Mouse (Mus musculus) adrenal gland, adult 2 months (tissue): ENCODE measurements around the gene Adamts16. TPM values are rescaled to one million over a fixed set of nuclear protein-coding genes. Genes with fewer than 3 reads are reported as not detected.

Experiments used
- DNase-seq: peaks from one replicate; pipeline ENCODE4 v3.0.0; 2021
- polyA plus RNA-seq: library from polyadenylated mRNA; depleted of rRNA; stranded (reverse); fragments of >200 nt; gene quantifications from 2 replicates; pipeline ENCODE4 v1.2.3, GENCODE M21; 2012; rRNA removed
- total RNA-seq, 2 experiments: library from RNA; stranded (reverse); gene quantifications; 2 replicates each; pipeline ENCODE4 v1.2.3; 2021

Adamts16 gene
- total and polyA plus RNA-seq, 3 experiments, result 0.17 to 0.46 (median 0.29) TPM

GRCm38 (mm10) chr13:70713331-70713730, 128.3 kb downstream of the Adamts16 start:
- no peak for DNase-seq

GRCm38 (mm10) chr13:70707158-70707854, 134.3 kb downstream of the Adamts16 start:
- DNase-seq, result no peak

DNA sequence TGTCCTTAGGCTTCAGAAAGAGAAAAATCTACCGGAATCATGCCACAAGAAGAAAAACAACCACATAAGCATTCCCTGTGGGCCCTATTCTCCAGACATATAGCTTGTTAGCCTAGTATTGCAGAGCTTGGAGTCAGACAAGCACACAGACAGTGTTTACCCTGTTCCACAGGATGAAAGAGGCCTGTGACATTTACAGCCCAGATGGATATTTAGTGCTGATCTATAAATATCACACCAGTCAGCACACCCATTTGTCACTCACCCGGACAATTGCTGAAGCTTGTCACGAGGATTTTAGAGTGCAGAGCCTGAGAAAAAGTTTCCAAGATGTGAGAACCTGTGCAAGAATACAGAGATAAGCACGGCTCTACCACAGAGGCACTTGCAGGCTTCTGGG, 138.7 kb downstream of the Adamts16 start:
- DNase-seq, result no peak

- DNase-seq, result no peak
Measured at GRCm38 (mm10) chr13:70698812-70699387, 142.7 kb downstream of the Adamts16 start.

DNA sequence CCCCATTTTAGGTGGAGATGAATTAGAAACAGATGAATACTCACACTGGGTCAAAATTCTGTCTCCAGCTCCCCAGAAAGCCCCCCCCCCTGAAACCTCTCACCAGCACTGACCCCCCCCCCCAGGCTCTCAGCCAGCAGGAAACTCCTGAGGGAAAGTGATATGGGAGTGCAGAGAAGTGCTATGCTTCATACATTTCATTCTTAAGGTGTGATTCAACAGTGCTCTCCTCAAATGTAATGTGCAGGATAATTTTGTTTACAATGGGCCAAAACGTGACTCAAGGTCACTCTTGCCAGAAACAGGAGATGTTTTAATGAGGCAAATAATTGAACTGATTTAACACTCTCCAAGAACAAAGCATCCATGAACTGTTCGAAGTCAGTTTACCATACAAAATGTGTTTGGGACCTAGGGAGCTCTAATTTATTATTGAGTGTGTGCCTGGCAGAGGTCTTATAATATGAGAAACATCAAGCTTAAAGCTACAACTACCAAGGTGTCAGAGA, 152.1 kb downstream of the Adamts16 start:
- DNase-seq, result no peak

GRCm38 (mm10) chr13:70685825-70686224, 155.8 kb downstream of the Adamts16 start:
- DNase-seq, result no peak

DNA sequence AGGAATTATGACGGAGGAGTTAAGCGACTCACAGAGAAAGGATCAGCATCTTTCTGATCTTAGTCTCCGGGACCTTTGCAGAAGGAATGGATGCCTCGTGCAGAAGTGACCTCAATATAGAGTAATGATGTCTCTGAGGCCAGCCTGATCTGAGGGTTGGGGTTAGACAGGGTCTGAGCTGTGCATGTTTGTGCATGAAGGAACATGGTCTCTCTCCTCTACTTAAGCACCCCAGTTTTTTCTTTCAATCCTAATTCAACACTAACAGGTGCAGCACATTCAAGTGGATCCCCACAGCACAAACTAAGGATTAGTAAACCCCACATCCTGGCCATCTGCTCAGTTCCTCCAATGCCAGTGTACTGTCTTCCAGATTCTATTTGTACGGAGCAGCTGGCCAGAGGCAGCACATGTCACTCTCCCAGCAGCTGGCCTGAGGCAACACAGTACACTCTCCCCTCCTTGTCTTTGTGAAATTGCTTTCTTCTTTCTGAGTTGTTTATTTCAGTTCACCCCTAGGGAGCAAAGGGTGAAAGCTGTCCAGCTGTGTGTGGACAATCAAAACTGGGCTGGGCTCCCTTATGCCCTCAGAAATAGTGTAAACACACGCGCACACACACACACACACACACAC, 156.5 kb downstream of the Adamts16 start:
- DNase-seq, result no peak

DNA sequence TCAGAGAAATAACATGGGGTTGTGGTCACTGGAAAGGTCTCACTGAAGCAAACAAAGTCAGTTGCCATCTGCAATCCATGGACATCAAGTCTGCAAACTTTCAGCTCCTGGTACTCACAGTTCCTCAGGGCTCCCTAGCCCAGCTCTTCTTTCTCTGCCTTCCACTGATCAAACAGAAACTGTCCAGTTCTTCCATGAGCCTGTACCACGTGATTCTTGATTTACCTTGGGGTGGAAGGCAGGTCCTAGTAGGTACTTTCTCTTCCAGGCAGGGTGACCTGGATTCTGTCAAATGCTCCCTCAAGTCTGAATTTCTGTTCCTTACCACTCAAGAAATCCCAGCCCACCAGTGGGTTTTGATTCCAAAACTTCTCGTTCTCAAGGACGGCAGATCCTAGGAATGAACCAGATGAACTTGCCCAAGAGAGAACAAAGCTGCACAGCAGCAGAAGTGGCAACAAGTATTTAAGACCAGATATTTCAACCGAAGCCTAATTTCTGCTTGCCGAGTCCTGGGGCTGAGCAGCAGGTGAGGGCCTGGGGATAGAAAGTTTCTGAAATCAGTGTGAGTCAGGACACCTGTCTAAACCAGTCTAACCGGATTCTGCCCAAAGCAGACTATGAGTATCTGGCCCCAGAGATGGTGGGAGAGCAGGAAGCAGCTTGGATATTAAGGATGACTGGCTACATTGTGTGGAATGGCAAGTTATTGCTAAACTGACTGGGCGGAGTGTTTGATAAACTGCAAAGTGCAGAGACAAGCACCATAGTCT, 160.0 kb downstream of the Adamts16 start:
- no peak for DNase-seq

- no peak for DNase-seq
Measured at GRCm38 (mm10) chr13:70680316-70680715, 161.3 kb downstream of the Adamts16 start.

Other genes with a start within 250 kb of the Adamts16 start
- 10 to 100 TPM; 22.4 to 23.7 TPM for gene Ice1, start 204.2 kb downstream of the Adamts16 start, total RNA-seq
- gene Ice1, start 204.2 kb downstream of the Adamts16 start, polyA plus RNA-seq, result 9.7 and 10.0 TPM in 2 replicates